Mouse (Mus musculus) liver, adult 2 months (tissue): ENCODE measurements around the gene Speg. TPM values are rescaled to one million over a fixed set of nuclear protein-coding genes. Genes with fewer than 3 reads are reported as not detected.

ENCODE experiments used
- DNase-seq: peaks from one replicate; pipeline ENCODE4 v3.0.0-alpha.2; 2011; ENCODE audit warnings: low read depth, low spot score; ENCODE audit errors: extremely low read depth
- H3K27ac ChIP-seq: fragments of 200-500 bp; replicated peaks from 2 replicates; pipeline ENCODE4 v1.5.1; 2012; ENCODE audit warnings: low read depth, mild to moderate bottlenecking, control low read depth, inconsistent platforms, low read length; ENCODE audit not compliant: insufficient read depth
- H3K27me3 ChIP-seq: fragments of 200-500 bp; 2 replicates; pipeline ENCODE4 v1.6.1; 2012; ENCODE audit warnings: mild to moderate bottlenecking, moderate library complexity, low read length, inconsistent platforms; ENCODE audit not compliant: control insufficient read depth, insufficient read depth
- H3K36me3 ChIP-seq: fragments of 200-500 bp; 2 replicates; pipeline ENCODE4 v1.6.1; 2012; ENCODE audit warnings: low read length, inconsistent platforms; ENCODE audit not compliant: control insufficient read depth, insufficient read depth
- H3K4me1 ChIP-seq: fragments of 200-500 bp; 2 replicates; pipeline ENCODE4 v1.6.1; 2011; ENCODE audit warnings: low read length; ENCODE audit not compliant: control insufficient read depth, insufficient read depth
- H3K4me3 ChIP-seq: fragments of 200-500 bp; 2 replicates; pipeline ENCODE4 v1.5.1; 2011; ENCODE audit warnings: low read depth, mild to moderate bottlenecking, control low read depth, low read length, moderate library complexity; ENCODE audit not compliant: insufficient read depth
- H3K79me2 ChIP-seq: fragments of 200-500 bp; 2 replicates; pipeline ENCODE4 v1.6.1; 2012; ENCODE audit warnings: inconsistent platforms, mild to moderate bottlenecking, low read length, moderate library complexity; ENCODE audit not compliant: control insufficient read depth, insufficient read depth
- H3K9ac ChIP-seq: fragments of 200-500 bp; 2 replicates; pipeline ENCODE4 v1.6.1; 2012; ENCODE audit warnings: low read depth, mild to moderate bottlenecking, control low read depth, inconsistent platforms, low read length
- CTCF ChIP-seq: fragments of 200-500 bp; IDR thresholded peaks from 2 replicates; pipeline ENCODE4 v1.5.1; 2011; ENCODE audit warnings: low read depth, low read length, control low read depth
- POLR2A ChIP-seq: fragments of 200-500 bp; IDR thresholded peaks from 2 replicates; pipeline ENCODE4 v1.6.1; 2011; ENCODE audit warnings: low read length, control low read depth; ENCODE audit not compliant: insufficient read depth; ENCODE audit errors: extremely low read depth
- WGBS: fragments of 180-500 bp; shearing (Covaris S2); methylation state at CpG from one replicate; pipeline ENCODE4 v1.1.7; 2018; 5-methylcytosine and 5-hydroxymethylcytosine counted together
- polyA plus RNA-seq: library from polyadenylated mRNA; depleted of rRNA; stranded (reverse); fragments of >200 nt; gene quantifications from 2 replicates; pipeline ENCODE4 v1.2.3, GENCODE M21; 2012
- total RNA-seq: library from RNA; depleted of rRNA; stranded (reverse); fragments of >200 nt; gene quantifications from 2 replicates; pipeline ENCODE4 v1.2.3, GENCODE M21; 2014

Gene Speg
- total and polyA plus RNA-seq, 2 experiments = 0.55 to 3.4 TPM

GRCm38 (mm10) chr1:75381482-75382355 lies 6.6 kb downstream of the Speg start:
- no peak for DNase-seq
- no peak for TF ChIP-seq CTCF
- TF ChIP-seq POLR2A = no peak
- WGBS = 24% methylated on average over 27 of the region's 60 CpGs
- no peak overlapping the region for H3K27ac ChIP-seq
- H3K4me1 ChIP-seq = no peaks in the 10 kb centered on the region
- H3K79me2 ChIP-seq = no peaks in the 10 kb centered on the region
- no peaks in the 10 kb centered on the region for H3K36me3 ChIP-seq
- H3K9ac ChIP-seq = peak overlapping the region; percentile 37
- H3K27me3 ChIP-seq = peaks cover 7% of the 10 kb centered on the region; the same call in 1 of the 2 replicates
- H3K4me3 ChIP-seq = peak overlapping the region; percentile 53; the same call in 1 of the 2 replicates

- Histone ChIP-seq H3K4me1 (no peaks in the 10 kb centered on the region), H3K9ac (peak overlapping the region; percentile 31; the same call in 1 of the 2 replicates), H3K36me3 (no peaks in the 10 kb centered on the region), H3K4me3 (peak overlapping the region; percentile 53), H3K27me3 (peaks cover 9% of the 10 kb centered on the region), H3K27ac (no peak overlapping the region), H3K79me2 (no peaks in the 10 kb centered on the region)
- WGBS = 8% methylated on average over 28 of the region's 28 CpGs
- no peak for TF ChIP-seq POLR2A
- TF ChIP-seq CTCF = no peak
- DNase-seq = no peak
Measured at GRCm38 (mm10) chr1:75382356-75383071, 7.4 kb downstream of the Speg start.

GRCm38 (mm10) chr1:75384470-75385141 lies 9.5 kb downstream of the Speg start:
- no peaks in the 10 kb centered on the region for H3K36me3 ChIP-seq
- no peak for TF ChIP-seq POLR2A
- TF ChIP-seq CTCF = no peak
- H3K9ac ChIP-seq = no peak overlapping the region
- H3K4me1 ChIP-seq = no peaks in the 10 kb centered on the region
- H3K4me3 ChIP-seq = no peak overlapping the region
- H3K27ac ChIP-seq = no peak overlapping the region
- H3K79me2 ChIP-seq = no peaks in the 10 kb centered on the region
- 74% methylated on average over 27 of the region's 27 CpGs for WGBS
- H3K27me3 ChIP-seq = peaks cover 20% of the 10 kb centered on the region
- DNase-seq = no peak

GRCm38 (mm10) chr1:75385142-75385730 lies 10.1 kb downstream of the Speg start:
- TF ChIP-seq CTCF (no peak), POLR2A (no peak)
- Histone ChIP-seq H3K9ac (no peak overlapping the region), H3K27me3 (peaks cover 20% of the 10 kb centered on the region), H3K4me1 (no peaks in the 10 kb centered on the region), H3K79me2 (no peaks in the 10 kb centered on the region), H3K36me3 (no peaks in the 10 kb centered on the region), H3K27ac (no peak overlapping the region), H3K4me3 (no peak overlapping the region)
- no peak for DNase-seq
- WGBS = 78% methylated on average over 20 of the region's 20 CpGs

GRCm38 (mm10) chr1:75386149-75386548 lies 11.1 kb downstream of the Speg start:
- H3K27me3 ChIP-seq = peaks cover 20% of the 10 kb centered on the region

More at GRCm38 (mm10) chr1:75386149-75386548, 11.1 kb downstream of the Speg start:
- Histone ChIP-seq H3K79me2 (no peaks in the 10 kb centered on the region), H3K27ac (no peak overlapping the region), H3K36me3 (no peaks in the 10 kb centered on the region), H3K4me1 (no peaks in the 10 kb centered on the region), H3K9ac (no peak overlapping the region), H3K4me3 (no peak overlapping the region)
- TF ChIP-seq POLR2A (no peak), CTCF (no peak)
- WGBS = 61% methylated on average over 4 of the region's 4 CpGs
- no peak for DNase-seq
